Mouse (Mus musculus) frontal cortex, postnatal 36 days (tissue): ENCODE data around the gene Psma7.

Experiments
- DNase-seq, 2 experiments: peaks; one replicate each; pipeline ENCODE4 v3.0.0; 2022; ENCODE audit warnings: low spot score in 2 of 2

Psma7 gene

DNA sequence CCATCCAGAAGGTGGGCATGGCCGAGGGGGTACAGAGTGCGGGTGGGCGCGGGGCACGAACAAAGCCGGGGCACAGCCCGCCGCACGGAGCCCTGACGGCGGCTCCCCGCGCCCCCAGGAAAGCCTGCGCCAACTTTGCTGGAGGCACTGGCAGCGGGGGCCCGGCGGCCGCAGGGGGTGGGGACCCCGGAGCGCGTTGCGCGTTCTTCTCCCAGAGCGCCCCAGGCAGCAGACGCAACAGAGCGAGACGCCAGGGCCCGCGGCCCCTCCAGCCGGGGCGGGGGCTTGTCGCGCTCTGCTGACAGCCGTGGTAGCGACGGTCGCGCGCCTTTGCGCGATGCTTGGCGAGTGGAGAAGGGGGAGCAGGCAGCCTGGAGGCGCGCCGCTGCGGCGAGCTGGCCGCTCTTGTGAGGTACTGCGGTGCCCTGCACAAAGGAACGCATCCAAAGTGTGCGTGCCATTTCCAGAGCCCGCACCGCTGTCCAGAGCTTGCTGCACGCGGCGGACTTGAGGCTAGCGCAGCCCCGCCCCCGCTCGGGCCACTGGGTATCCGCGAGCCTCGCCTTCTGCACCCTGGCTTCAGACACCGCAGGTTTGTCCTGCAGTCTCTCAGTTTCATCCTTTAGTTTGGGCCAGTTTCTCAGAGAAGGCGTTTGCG lies 754 bp upstream of the Psma7 start:
- peak; percentile 60 to 73 for DNase-seq

GRCm38 (mm10) chr2:180041577-180042255 lies 517 bp downstream of the Psma7 start:
- peak; percentile 40 to 47 for DNase-seq

- DNase-seq: no peak
Measured at GRCm38 (mm10) chr2:180040406-180040805, 1.8 kb downstream of the Psma7 start.

GRCm38 (mm10) chr2:180034753-180035152 lies 7.5 kb downstream of the Psma7 start:
- DNase-seq: no peak

DNA sequence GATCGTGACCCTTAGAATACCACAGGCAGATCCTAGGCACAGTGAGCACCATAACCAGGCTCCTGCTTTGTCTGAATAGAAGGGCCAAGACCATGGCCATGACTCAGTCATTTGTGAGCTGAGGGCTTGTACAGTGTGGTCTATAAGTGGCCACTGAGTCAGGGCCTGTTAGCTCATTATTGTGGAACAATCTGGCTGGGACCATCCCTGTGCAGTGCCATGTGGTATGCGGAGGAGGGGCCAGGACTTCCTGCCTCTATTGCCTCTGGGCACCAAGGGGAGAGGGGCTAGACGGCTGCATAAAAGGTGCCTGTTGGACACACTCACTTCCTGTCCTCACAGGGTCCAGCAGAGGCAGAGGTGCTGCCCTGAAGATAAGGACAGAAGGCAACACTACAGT lies 8.3 kb downstream of the Psma7 start:
- no peak for DNase-seq

GRCm38 (mm10) chr2:180032925-180033324 lies 9.3 kb downstream of the Psma7 start:
- no peak for DNase-seq

- DNase-seq: no peak
Measured at GRCm38 (mm10) chr2:180031270-180031669, 11.0 kb downstream of the Psma7 start.

GRCm38 (mm10) chr2:180027768-180028167 lies 14.5 kb downstream of the Psma7 start:
- DNase-seq: no peak

- no peak for DNase-seq
Measured at GRCm38 (mm10) chr2:180025861-180026200, 16.4 kb downstream of the Psma7 start.

- no peak for DNase-seq
Measured at GRCm38 (mm10) chr2:180025135-180025860, 16.9 kb downstream of the Psma7 start.

DNA sequence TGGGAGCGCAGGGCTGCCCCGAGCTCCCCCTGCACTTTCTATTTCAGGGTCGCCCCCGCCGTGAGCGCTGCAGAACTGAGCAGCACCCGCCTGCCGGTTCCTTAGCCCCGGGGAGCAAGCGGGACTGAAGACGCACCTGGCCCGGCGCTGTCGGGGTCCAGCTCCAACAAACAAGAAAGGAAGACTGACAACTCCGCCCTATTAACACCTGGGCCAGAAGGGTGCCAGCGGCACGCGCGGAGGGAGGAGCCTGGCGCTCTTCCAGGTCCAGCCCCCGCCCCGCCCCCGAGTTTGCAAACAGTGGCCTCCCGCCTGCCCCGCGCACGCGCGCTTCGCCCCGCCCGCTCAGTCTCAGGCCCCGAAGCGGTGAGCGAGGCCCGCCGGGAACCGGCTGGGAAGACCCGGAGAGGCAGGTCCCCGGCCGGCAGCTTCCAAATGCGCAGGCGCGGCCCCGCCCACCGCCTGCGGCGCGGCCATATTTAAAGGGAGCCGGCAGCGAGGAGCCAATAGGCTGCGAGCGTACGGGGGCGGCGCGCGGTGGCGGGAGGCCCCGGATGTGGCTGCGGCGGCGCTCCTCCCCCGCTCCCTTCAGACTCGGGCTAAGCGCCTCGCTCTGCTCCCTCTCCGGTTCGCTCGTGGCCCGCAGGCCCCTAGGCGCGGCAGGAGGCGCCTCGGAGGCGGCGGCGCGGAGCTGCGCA lies 17.7 kb downstream of the Psma7 start, which contains the start of gene Lsm14b:
Gene Lsm14b (plus strand): TSS at position 587 of the 698 bp plus-strand sequence.
- DNase-seq: peak; percentile 98 to 99

- no peak for DNase-seq
Measured at GRCm38 (mm10) chr2:180022751-180023150, 19.5 kb downstream of the Psma7 start.

GRCm38 (mm10) chr2:180020919-180021318 lies 21.3 kb downstream of the Psma7 start:
- no peak for DNase-seq

DNA sequence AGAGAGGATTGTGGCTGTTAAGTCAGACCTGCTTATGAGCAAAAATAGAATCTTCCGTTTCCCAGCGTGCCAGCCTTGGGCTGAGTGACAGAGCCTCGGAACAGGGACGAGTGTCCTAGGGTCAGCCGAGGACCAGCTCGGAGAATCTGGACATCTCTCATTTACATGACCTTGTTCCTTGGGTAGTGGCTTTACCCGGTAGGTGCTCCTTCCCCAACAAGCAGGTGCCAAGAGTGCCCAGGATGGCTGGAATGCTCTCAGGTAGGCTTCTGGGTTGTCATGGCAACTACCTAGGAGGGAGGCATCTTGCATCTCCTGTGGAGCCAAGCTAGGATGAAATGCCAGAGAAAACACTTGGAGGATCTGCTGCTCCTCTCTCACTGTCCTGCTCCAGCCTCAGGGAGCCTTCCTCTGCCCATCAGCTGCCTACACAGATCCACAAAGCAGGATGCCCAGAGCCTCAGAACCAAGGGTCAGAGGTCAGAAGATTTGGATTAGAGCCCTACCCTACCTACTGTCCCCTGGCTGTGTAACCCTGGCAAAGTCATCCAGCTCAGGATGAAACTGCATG lies 22.1 kb downstream of the Psma7 start:
- DNase-seq: no peak

DNA sequence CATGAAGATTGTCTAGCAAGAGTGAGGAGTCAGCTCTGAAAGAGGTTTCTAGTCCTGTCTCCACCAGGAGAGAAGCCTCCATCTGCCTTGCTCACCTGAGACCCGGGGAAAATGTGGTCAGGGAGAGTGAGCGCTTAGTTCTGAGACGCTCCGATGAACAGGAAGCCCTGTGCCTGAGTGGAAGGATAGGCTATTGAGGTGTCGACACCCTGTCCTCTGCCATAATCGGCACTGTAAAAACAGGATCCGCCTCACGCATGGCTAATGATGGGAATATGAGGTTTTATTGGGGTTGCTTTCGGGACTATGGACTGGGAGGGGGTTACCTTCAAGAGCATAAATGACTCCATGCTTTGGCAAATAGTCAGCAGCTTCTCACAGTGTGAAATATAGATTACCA lies 23.7 kb downstream of the Psma7 start:
- no peak for DNase-seq

DNA sequence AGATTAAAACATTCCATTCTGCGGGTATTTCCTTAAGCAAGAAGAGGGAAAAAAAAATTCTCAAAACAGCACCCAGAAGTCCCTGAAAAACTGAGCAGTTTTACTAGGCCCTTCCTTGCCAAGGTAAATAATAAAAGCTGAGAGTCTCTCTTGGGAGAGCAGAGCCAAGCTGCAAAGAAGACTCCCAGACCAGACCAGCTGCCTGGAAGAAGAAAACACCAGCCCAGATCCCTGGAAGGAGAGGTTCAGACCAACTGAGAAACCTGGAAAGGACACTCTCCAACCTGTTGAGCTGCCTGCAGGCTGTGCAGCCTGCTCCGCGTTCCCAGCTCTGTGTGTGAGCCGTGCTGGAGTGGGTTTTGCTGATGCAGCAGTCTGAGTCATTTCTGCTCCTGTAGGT lies 24.6 kb downstream of the Psma7 start:
- DNase-seq: no peak

GRCm38 (mm10) chr2:180013686-180014085 lies 28.5 kb downstream of the Psma7 start:
- no peak for DNase-seq

DNA sequence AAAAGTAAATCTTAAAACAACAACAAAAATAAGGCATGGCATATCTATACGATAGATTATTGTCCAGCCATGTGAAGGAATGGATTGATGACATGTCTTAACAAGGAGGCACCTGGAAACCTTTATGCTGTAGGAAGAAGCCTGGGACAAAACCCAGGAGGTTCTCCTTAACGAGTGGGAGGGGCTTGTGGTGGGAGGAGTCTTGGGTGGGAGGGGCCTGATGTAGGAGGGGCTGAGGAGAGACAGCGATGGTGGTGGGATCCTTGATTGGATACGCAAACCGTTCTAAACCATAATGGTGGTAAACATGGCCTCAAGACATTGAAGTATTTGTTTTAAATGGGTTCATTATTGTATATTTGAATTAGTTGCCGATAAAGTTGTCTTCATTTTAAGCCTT lies 30.9 kb downstream of the Psma7 start:
- no peak for DNase-seq

DNA sequence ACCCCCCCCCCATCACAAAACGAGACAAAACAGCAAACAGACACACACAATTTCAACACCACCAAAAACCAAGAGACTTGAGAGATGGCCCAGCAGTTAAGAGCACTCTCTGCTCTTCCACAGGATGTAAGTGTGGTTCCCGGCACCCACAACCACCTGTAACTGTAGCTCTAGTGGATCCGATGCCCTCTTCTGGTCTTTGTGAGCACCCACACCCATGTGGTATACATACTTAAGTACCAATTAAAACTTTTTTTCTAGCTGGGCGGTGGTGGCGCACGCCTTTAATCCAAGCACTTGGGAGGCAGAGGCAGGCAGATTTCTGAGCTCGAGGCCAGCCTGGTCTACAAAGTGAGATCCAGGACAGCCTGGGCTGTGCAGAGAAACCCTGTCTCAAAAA lies 31.5 kb downstream of the Psma7 start:
- DNase-seq: no peak

DNA sequence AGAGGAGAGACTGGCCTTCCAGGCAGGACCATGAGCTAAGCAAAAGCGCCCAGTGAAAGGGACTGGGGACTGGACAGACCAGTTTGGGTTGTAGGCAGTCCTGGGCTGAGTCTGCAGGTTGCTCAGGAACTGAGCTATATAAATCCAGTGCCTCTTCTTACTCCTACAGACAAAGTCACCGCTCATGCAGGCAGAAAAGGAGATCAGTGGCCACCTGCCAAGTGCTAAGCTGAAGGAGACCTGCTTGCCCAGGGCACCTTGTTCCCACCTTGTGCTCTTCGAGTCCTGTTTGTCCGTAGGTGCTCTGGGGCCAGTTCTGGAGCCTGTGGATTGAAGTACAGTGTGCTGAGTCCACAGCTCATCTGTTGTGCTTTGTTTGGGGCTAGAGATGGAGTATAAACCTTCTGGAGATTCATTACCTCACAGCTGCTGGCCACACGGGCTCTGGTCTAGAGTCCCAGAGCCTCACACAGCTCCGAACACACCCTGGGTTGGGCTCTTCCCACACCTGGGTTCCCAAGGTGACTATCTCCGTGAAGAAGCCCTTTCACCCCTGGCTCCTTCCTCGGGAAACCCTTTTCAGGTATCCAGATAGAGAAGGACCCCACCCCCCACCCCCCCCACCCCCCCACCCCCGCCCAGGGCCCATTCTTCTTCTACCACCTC lies 35.7 kb downstream of the Psma7 start:
- DNase-seq: no peak

DNA sequence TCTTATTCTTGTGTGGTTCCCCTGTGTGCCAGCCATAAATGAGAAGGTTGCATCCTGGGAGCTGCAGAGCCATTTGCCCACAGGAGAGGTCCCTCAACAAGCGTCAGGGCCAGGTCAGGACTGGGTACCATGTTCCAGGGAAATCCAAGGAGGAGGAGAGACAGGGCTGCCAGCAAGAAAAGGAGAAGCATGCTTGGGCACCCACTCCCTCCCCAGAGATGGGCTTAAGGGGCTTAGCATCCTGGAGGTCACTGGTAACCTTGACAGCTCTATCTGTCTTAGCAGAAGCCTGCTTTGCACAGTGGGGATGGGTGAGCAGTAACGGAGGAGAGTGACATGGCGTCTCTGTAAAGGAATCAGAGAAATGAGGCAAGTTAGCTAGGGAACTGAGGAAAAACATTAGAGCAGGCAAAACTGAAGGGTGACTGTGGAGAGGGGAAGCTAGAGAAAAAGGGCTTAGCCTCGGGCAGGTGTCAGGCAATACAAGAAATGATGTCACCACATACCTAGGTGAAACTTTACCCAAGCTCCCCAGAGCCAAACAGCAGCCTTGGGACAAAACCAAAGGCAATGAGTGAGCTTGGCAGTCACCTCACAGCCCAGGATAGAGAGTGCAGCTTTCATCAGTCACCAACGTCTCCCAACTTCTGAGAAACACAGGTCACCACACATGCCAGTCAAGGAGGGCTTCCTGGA lies 36.4 kb downstream of the Psma7 start:
- no peak for DNase-seq
